In genomic region chr2:77401438-77402235, GRCm38 (mm10) we compare ENCODE assay signal across 8 mouse cellular contexts.
A peak's percentile ranks its signal among the peaks of the same experiment; 100 is the strongest.
DNase-seq lines count a peak whose midpoint lies in the region; ATAC-seq lines count a peak whose summit lies in the region.

No protein-coding gene starts in this region.

- no peaks in the 10 kb centered on the region for H3K27me3 ChIP-seq in heart, embryonic 14.5 days (ENCODE audit: control insufficient read depth, insufficient read depth, low read length)
- no peaks in the 10 kb centered on the region for H3K27me3 ChIP-seq in forebrain, embryonic 15.5 days

- H3K4me2 ChIP-seq in heart, embryonic 14.5 days (ENCODE audit: low read length): peak overlapping the region; percentile 64
- H3K4me2 ChIP-seq in forebrain, embryonic 15.5 days (replicated peaks): peak overlapping the region; percentile 24

- H3K9me3 ChIP-seq in heart, embryonic 14.5 days (ENCODE audit: control insufficient read depth, low read length): no peaks in the 10 kb centered on the region
- no peaks in the 10 kb centered on the region for H3K9me3 ChIP-seq in forebrain, embryonic 15.5 days

- H3K27ac ChIP-seq in heart, embryonic 14.5 days (replicated peaks in 1 of 2; ENCODE audit: control insufficient read depth in 1 of 2, insufficient read depth in 1 of 2, low read depth in 2 of 2, low read length in 2 of 2): no peak overlapping the region
- H3K27ac ChIP-seq in forebrain, embryonic 15.5 days (replicated peaks): 0 out of 2 replicates have a peak overlapping the region, but pooled peaks have one; percentile 11

- no peaks in the 10 kb centered on the region for H3K36me3 ChIP-seq in heart, embryonic 14.5 days (ENCODE audit: control insufficient read depth, insufficient read depth, low read length)
- no peaks in the 10 kb centered on the region for H3K36me3 ChIP-seq in forebrain, embryonic 15.5 days

- peaks cover 5 to 8% of the 10 kb centered on the region in 2 experiments; a peak in 3 of 4 replicates for H3K4me1 ChIP-seq in heart, embryonic 14.5 days (ENCODE audit: control insufficient read depth in 2 of 2, insufficient read depth in 2 of 2, low read length in 2 of 2)
- H3K4me1 ChIP-seq in forebrain, embryonic 15.5 days: peaks cover 10% of the 10 kb centered on the region

- H3K9ac ChIP-seq in heart, embryonic 14.5 days (ENCODE audit: low read length): peak overlapping the region; percentile 47
- H3K9ac ChIP-seq in forebrain, embryonic 15.5 days (replicated peaks): 0 out of 2 replicates have a peak overlapping the region, but pooled peaks have one; percentile 4

- H3K4me3 ChIP-seq in heart, embryonic 14.5 days (ENCODE audit: control insufficient read depth in 1 of 2, insufficient read depth in 1 of 2, low read depth in 1 of 2, low read length in 2 of 2): peak overlapping the region; percentile 29 to 32
- no peak overlapping the region for H3K4me3 ChIP-seq in forebrain, embryonic 15.5 days

- no peak for DNase-seq in heart, postnatal 4 days
- DNase-seq in layer of hippocampus, postnatal 14 days (ENCODE audit: low spot score in 2 of 2): peak; percentile 22 to 34
- DNase-seq in neural tube, embryonic 10.5 days (ENCODE audit: extremely low spot score, low spot score): peak; percentile 33
- DNase-seq in spleen, adult 18-20 months: no peak
- DNase-seq in gastrocnemius, postnatal 25 days: no peak

- 6% methylated on average over 13 of the region's 13 CpGs for WGBS in heart, embryonic 14.5 days
- 8% methylated on average over 13 of the region's 13 CpGs for WGBS in forebrain, embryonic 15.5 days

- no peak for ATAC-seq in heart, embryonic 14.5 days (ENCODE audit: insufficient number of reproducible peaks, insufficient read depth, low FRiP score, low read depth)
- peak; percentile 70 for ATAC-seq in cerebellum, adult (ENCODE audit: insufficient number of reproducible peaks, low FRiP score, low TSS enrichment)
- peak; percentile 84 for ATAC-seq in forebrain, embryonic 15.5 days (replicated peaks)

Comparison
In these comparisons a context has a peak if more than half of its experiments do, and no peak if none do; other contexts are left out.
1. DNase-seq: peak in layer of hippocampus, postnatal 14 days (2 of 2) and neural tube, embryonic 10.5 days (single experiment); none in heart, postnatal 4 days (single experiment), spleen, adult 18-20 months (0 of 2) and gastrocnemius, postnatal 25 days (single experiment).